Mouse (Mus musculus): Measurements from ENCODE around the gene Txnip.
"Not testable (repeated sequence)": the region's sequence is repeated elsewhere in the genome, so short reads cannot be mapped to it uniquely, and the experiment has no call there.

The Txnip gene

GRCm38 (mm10) chr3:96593374-96593773 is 35.6 kb downstream of the Txnip start:
- no peak for DNase-seq (ENCODE audit: low read depth, low spot score)

DNA sequence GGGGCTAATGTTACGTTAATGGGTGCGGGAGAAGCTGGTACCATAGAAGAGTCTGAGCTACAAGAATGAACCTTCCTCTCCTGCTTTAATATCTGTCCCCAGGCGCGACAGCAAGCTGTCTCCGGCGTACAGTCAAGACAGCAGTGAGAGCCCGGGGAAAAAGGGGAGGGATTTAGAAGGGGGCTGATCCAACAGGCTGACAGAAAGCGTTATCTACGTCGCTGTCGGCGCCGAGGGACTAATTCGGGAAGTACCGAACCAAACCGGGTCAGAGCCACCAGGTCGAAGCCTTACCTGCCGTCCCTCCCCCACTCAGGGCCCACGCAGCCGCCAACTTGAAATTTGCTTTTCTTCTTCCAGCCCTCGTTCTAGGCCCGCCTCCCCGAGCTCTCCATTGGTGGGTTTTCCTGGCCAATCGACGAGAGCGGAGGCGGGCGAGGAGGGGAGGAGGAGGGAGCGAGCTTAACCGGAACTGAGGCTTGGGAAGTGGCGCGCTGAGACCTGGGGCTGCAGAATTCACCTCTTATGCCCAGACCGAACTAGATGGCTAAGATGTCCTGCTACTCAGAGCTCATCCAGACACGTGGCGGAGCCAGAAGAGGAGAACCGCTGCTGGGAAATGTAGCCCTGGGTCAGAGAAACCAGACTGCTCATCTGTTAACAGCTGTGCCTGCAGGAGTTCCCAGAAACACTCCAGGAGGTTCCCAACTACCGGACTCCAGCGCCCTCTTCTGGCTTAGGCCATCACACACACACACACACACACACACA is 36.2 kb downstream of the Txnip start, which contains the start of gene Polr3gl:
Gene Polr3gl, minus strand, starts transcription at position 392 of the 771 bp plus-strand sequence.
- DNase-seq (ENCODE audit: low read depth, low spot score), result peak; percentile 88

- DNase-seq (ENCODE audit: low read depth, low spot score), result no peak
These were observed 37.1 kb downstream of the Txnip start for GRCm38 (mm10) chr3:96594851-96595250.

GRCm38 (mm10) chr3:96595661-96596060 is 37.9 kb downstream of the Txnip start:
- no peak for DNase-seq (ENCODE audit: low read depth, low spot score)

- no peak for DNase-seq (ENCODE audit: low read depth, low spot score)
These were observed 38.5 kb downstream of the Txnip start, which contains the start of gene Ankrd34a for GRCm38 (mm10) chr3:96596228-96596707. Ankrd34a (plus strand) TSS chr3:96596636.

DNA sequence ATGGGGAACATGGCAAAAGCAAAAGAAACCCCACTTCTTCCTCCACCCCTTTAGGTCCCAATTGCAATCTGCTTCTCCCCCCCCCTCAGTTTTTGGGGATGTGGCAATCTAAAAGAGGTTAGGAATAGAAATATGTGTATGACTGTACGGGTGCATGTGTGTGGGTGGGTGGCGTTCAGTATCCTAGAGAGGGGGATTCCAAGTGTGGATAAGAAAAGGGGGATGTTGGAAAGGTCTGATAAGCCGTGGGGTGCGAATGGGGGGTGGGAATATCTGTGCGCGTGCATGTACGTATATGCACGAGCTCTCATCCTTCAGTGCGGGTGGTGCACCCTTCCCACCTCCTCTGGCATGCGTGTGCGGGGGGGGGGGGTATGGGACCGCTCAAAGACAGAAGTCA is 39.1 kb downstream of the Txnip start:
- DNase-seq (ENCODE audit: low read depth, low spot score), result no peak

GRCm38 (mm10) chr3:96597435-96597891 is 39.7 kb downstream of the Txnip start:
- no peak for DNase-seq (ENCODE audit: low read depth, low spot score)

DNA sequence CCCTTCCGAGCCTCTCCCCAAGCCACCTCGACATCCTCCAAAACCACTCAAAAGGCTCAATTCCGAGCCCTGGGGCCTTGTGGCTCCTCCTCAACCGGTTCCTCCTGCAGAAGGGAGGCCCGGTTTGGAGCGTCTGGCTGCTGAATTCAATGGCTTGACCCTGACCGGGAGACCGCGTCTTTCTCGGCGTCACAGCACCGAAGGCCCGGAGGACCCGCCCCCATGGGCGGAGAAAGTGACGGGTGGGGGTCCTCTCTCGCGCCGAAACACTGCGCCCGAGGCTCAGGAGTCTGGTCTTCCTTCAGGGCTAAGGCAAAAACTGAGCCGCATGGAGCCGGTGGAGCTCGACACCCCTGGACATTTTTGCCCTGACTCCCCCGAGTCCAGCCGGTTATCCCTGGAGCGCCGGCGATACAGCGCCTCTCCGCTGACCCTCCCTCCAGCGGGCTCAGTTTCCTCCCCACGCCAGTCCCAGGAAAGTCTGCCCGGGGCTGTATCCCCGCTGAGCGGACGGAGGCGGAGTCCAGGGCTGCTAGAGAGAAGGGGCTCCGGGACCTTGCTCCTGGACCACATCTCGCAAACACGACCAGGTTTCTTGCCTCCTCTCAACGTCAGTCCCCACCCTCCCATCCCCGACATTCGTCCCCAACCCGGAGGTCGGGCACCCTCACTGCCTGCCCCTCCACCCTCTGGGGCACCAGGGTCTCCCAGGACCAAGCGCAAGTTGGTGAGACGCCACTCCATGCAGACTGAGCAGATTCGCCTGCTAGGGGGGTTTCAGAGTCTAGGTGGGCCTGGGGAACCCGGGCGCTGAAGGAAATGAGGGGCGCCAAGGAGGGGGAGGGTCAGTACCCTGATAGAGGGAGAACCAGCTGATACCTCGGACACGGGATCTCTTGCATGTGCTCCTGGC is 40.7 kb downstream of the Txnip start:
- DNase-seq (ENCODE audit: low read depth, low spot score), result no peak

DNA sequence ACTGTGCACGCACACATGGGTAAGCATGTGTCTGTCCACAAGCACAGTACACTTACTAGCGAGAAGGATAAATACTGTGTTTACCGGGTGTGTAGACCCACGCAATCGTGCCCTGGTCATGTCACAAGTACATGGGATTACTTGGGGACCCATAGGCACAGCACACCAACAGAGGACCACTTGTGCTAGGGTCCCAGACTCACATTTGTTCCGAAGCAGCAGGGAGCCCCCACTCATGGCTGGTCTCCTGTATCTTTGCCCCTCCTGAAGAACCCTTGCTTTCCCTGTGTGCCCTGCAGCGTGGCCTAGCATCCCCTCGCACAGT is 41.3 kb downstream of the Txnip start:
- DNase-seq (ENCODE audit: low read depth, low spot score), result no peak

DNA sequence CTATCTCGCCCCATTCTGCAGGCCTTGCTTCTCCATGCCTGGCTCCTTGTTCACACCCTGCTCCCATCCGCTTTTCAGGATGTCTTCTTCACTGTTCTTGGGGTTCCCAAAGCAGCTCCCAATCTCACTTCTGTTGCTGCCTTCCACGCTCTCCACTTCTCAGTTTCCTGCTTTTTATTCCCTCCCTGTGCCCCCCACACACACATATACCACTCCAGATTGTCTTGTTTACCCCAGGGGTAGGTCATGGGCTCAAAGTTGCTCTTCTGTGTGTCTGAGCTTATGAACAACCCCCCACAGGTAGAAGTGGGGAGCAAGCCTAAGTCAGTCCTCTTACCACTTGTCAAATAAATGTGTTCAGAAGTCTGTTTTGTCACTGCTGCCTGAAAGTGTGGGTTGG is 41.7 kb downstream of the Txnip start:
- no peak for DNase-seq (ENCODE audit: low read depth, low spot score)

- peak; percentile 92 for DNase-seq (ENCODE audit: low read depth, low spot score)
These were observed 43.0 kb downstream of the Txnip start, which contains the start of gene Lix1l for GRCm38 (mm10) chr3:96600639-96601250. Lix1l (plus strand) TSS chr3:96601149.

DNA sequence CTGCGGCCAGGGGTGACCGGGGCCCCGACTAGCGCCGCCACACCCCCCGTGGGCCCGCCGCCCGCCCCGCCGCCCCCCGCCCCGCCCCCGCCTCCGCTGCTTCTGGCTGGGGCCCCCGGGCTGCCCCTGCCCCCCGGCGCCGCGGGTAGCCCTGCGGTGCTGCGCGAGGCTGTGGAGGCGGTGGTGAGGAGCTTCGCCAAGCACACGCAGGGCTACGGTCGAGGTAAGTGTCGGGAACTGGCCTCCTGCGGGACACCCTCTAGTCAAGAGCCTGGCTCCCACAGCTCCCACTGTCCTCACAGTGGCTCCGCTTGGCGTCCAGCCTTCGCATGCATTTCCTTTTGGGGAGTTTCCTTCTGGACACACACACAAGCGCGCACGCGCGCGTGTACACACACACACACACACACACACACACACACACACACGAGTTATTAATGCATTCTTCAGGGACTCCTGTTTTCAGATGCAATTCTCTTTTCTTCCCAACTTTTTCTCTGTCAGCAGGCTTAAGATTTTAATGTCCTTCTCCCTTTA is 43.6 kb downstream of the Txnip start:
- peak; percentile 73 for DNase-seq (ENCODE audit: low read depth, low spot score)

DNA sequence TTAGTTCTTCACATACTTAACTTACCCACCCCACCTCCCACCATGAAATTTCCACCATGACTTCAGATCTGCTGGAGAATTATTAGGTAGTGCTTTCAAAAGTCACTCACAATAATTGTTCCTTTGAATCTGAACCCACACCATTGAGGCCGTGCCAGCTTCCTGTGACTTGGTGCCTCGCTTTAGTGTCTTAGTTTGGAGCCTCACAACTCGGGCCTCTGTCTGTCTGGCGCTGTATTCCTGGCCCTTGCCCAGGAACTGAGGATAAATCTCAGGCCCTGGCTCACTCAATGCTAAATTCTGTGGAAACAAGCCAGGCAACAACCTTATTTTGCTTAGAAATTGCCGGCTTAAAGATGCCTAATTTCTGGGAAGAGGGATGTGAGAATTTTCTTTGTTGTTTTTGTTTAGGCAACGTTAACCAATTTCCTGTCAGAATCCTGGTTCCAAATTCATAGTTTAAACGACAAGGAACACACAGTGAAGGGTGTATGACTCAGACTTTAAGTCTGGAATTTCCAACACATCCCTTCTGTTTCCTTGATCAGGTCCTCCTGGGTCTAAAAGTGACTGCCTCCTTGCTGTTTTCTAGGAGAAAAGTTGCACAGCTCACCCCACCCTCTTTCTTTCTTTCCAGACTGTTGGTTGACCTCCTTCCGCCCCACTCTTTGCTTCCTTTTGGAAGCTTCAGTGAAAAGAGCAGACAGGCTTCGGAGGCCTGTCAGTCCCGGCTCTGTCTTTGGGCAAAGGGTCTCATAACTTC is 44.4 kb downstream of the Txnip start:
- DNase-seq (ENCODE audit: low read depth, low spot score), result no peak

GRCm38 (mm10) chr3:96602704-96603084 is 44.9 kb downstream of the Txnip start:
- DNase-seq (ENCODE audit: low read depth, low spot score), result no peak

- no peak for DNase-seq (ENCODE audit: low read depth, low spot score)
These were observed 45.6 kb downstream of the Txnip start for GRCm38 (mm10) chr3:96603311-96603710.

- not testable (repeated sequence) for DNase-seq (ENCODE audit: low read depth, low spot score)
These were observed 48.2 kb downstream of the Txnip start for GRCm38 (mm10) chr3:96606007-96606406.

- no peak for DNase-seq (ENCODE audit: low read depth, low spot score)
These were observed 48.9 kb downstream of the Txnip start for GRCm38 (mm10) chr3:96606618-96607017.
